Mouse (Mus musculus): ENCODE measurements around the gene Nr5a1.
A peak's percentile ranks its signal among the peaks of the same experiment; 100 is the strongest.

Nr5a1 gene

GRCm38 (mm10) chr2:38714324-38714723, at the start of gene Nr5a1:
TSS of gene Nr5a1 (minus strand) at chr2:38714542.
- DNase-seq (ENCODE audit: low read depth), result peak; percentile 54

- DNase-seq (ENCODE audit: low read depth), result no peak
Measured at GRCm38 (mm10) chr2:38739847-38740246, 25.5 kb upstream of the Nr5a1 start.

GRCm38 (mm10) chr2:38739410-38739809, 25.1 kb upstream of the Nr5a1 start:
- DNase-seq (ENCODE audit: low read depth), result peak; percentile 79

GRCm38 (mm10) chr2:38738601-38739301, 24.4 kb upstream of the Nr5a1 start:
- DNase-seq (ENCODE audit: low read depth), result no peak

GRCm38 (mm10) chr2:38735740-38736139, 21.4 kb upstream of the Nr5a1 start:
- DNase-seq (ENCODE audit: low read depth), result no peak

- no peak for DNase-seq (ENCODE audit: low read depth)
Measured at GRCm38 (mm10) chr2:38734721-38735120, 20.4 kb upstream of the Nr5a1 start.

- no peak for DNase-seq (ENCODE audit: low read depth)
Measured at GRCm38 (mm10) chr2:38730331-38730827, 16.0 kb upstream of the Nr5a1 start.

- DNase-seq (ENCODE audit: low read depth), result no peak
Measured at GRCm38 (mm10) chr2:38725427-38725826, 11.1 kb upstream of the Nr5a1 start.

- DNase-seq (ENCODE audit: low read depth), result no peak
Measured at GRCm38 (mm10) chr2:38723378-38723777, 9.0 kb upstream of the Nr5a1 start.

GRCm38 (mm10) chr2:38722076-38722475, 7.7 kb upstream of the Nr5a1 start:
- DNase-seq (ENCODE audit: low read depth), result no peak

- no peak for DNase-seq (ENCODE audit: low read depth)
Measured at GRCm38 (mm10) chr2:38720661-38721060, 6.3 kb upstream of the Nr5a1 start.

- DNase-seq (ENCODE audit: low read depth), result no peak
Measured at GRCm38 (mm10) chr2:38719354-38719753, 5.0 kb upstream of the Nr5a1 start.

- no peak for DNase-seq (ENCODE audit: low read depth)
Measured at GRCm38 (mm10) chr2:38718676-38719075, 4.3 kb upstream of the Nr5a1 start.

GRCm38 (mm10) chr2:38717436-38717835, 3.1 kb upstream of the Nr5a1 start:
- peak; percentile 86 for DNase-seq (ENCODE audit: low read depth)

- peak; percentile 11 for DNase-seq (ENCODE audit: low read depth)
Measured at GRCm38 (mm10) chr2:38713596-38713995, 746 bp downstream of the Nr5a1 start.

- DNase-seq (ENCODE audit: low read depth), result no peak
Measured at GRCm38 (mm10) chr2:38712769-38713125, 1.6 kb downstream of the Nr5a1 start.

- DNase-seq (ENCODE audit: low read depth), result no peak
Measured at GRCm38 (mm10) chr2:38712076-38712768, 2.1 kb downstream of the Nr5a1 start.

- DNase-seq (ENCODE audit: low read depth), result no peak
Measured at GRCm38 (mm10) chr2:38711421-38711861, 2.9 kb downstream of the Nr5a1 start.

GRCm38 (mm10) chr2:38710304-38711241, 3.8 kb downstream of the Nr5a1 start:
- no peak for DNase-seq (ENCODE audit: low read depth)

GRCm38 (mm10) chr2:38708907-38709688, 5.2 kb downstream of the Nr5a1 start:
- DNase-seq (ENCODE audit: low read depth), result no peak

GRCm38 (mm10) chr2:38706661-38707060, 7.7 kb downstream of the Nr5a1 start:
- no peak for DNase-seq (ENCODE audit: low read depth)
